Comparison of ENCODE assay signal across 1 mouse cellular context in the genomic region with DNA sequence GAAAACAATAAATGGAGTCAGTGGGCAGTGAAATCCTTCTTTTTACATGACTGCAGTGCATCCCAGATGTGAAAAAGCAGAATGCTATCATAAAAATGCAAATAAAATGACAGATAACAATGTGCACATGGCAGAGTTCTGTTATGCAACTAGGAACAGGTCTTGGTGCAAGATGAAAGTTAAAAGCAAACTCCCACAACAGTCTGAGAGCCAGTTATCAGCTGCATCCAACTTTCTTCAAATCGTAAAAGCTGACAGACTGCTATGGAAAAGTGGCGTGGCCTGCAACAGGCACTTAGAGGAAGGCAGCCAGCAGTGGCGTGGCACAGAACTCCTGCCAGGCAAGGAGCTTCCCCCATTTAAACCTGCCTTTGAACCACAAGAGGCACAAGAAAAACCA.
TF ChIP-seq lines count a peak whose summit lies in the region.

No protein-coding gene starts in this region.

TF ChIP-seq in MEL, 35 proteins besides CTCF, POLR2A, EP300 and RAD21 (continued from another document):
- peak; percentile 85; the same call in 1 of the 2 replicates for TF ChIP-seq MYC (IDR thresholded peaks at IDR 0.05; ENCODE audit: low read depth, low read length)
